Mouse (Mus musculus) neutrophil, adult 59 days (primary cell): Measurements from ENCODE around the gene Vmn2r5. TPM values are rescaled to one million over a fixed set of nuclear protein-coding genes. Genes with fewer than 3 reads are reported as not detected.

Source experiments
- total RNA-seq, 2 experiments: library from RNA; stranded (reverse); gene quantifications; 1 replicate in 1 of 2; 2 replicates in 1 of 2; pipeline ENCODE4 v1.2.4; 2023

Gene Vmn2r5
- total RNA-seq = not detected

DNA sequence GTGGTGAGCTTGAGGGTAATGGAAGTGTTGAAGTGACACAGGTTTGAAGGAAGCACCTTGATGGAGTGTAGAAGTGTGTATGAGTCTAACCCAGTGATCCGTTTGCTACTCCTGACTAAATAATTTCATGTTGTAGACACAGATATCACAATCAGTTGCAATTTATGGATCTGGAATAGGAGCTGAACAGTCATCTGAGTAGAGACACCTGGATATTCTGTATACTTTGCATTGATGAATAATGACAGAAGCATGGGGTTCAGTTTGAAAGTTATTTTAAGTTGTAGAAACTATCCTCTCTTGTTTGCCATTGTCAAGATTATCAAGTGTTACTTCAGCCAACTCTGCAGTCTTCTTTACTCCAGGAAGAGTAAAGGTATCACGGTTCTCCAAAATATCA lies at the start of gene Vmn2r5:
Gene Vmn2r5 (minus strand): TSS at position 101 of the 400 bp plus-strand sequence.

Other genes starting within 250 kb of the Vmn2r5 start
- gene Vmn2r3, start 220.1 kb downstream of the Vmn2r5 start, total RNA-seq = not detected
- not detected for gene Vmn2r4, start 94.5 kb downstream of the Vmn2r5 start, total RNA-seq
- not detected for gene Vmn2r6, start 56.0 kb upstream of the Vmn2r5 start, total RNA-seq